Mouse (Mus musculus): ENCODE measurements at regions not wholly inside any gene's neighbourhood (a gene's known extent, or its start where the extent isn't known, plus 50 kb on each side); places are given as distances from the start of the nearest gene placed in this dataset.
A peak's percentile ranks its signal among the peaks of the same experiment; 100 is the strongest.

DNA sequence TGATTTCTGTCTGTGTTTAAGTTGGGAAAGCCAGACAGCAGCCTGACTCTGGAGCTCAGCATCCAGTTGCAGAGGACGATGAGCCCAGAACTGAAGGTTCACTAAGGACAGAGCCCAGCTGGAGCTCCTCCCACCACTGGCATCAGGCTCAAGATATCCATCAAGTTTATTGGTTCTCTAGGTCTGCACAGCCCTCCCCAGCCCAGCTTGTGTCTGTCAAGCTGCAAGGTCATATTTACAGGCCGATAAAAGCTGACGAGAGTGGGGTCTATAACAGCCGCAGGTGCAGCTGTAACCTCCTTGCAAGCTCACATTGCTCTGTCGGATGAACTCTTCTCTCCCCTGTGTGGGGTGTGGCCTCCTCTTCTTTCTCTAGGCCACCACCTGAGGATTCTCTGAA, 184.3 kb downstream of the Ajap1 start:
- 33% methylated on average over 5 of the region's 5 CpGs for WGBS
- Histone ChIP-seq H3K9ac (replicated peaks; ENCODE audit: low read depth, low read length) (no peak overlapping the region), H3K4me2 (replicated peaks; ENCODE audit: low read depth, low read length) (no peak overlapping the region), H3K27ac (ENCODE audit: low read length) (no peak overlapping the region), H3K27me3 (ENCODE audit: control insufficient read depth, insufficient read depth, low read length) (no peaks in the 10 kb centered on the region), H3K9me3 (ENCODE audit: control insufficient read depth, low read depth, low read length) (no peaks in the 10 kb centered on the region), H3K36me3 (ENCODE audit: control insufficient read depth, insufficient read depth, low read length) (no peaks in the 10 kb centered on the region), H3K4me3 (ENCODE audit: low read depth, low read length) (no peak overlapping the region), H3K4me1 (ENCODE audit: control insufficient read depth, insufficient read depth, low read length) (no peaks in the 10 kb centered on the region)
- ATAC-seq (ENCODE audit: insufficient number of reproducible peaks, insufficient read depth, low FRiP score, low read depth) = no peak

- H3K9me3 ChIP-seq (ENCODE audit: control insufficient read depth, low read depth, low read length) = no peaks in the 10 kb centered on the region
- no peak overlapping the region for H3K4me2 ChIP-seq (replicated peaks; ENCODE audit: low read depth, low read length)
- H3K36me3 ChIP-seq (ENCODE audit: control insufficient read depth, insufficient read depth, low read length) = no peaks in the 10 kb centered on the region
- H3K27me3 ChIP-seq (ENCODE audit: control insufficient read depth, insufficient read depth, low read length) = no peaks in the 10 kb centered on the region
- no peak overlapping the region for H3K27ac ChIP-seq (ENCODE audit: low read length)
- 25% methylated on average over 6 of the region's 6 CpGs for WGBS
- H3K9ac ChIP-seq (replicated peaks; ENCODE audit: low read depth, low read length) = no peak overlapping the region
- no peak overlapping the region for H3K4me3 ChIP-seq (ENCODE audit: low read depth, low read length)
- no peaks in the 10 kb centered on the region for H3K4me1 ChIP-seq (ENCODE audit: control insufficient read depth, insufficient read depth, low read length)
- no peak for ATAC-seq (ENCODE audit: insufficient number of reproducible peaks, insufficient read depth, low FRiP score, low read depth)
Measured at GRCm38 (mm10) chr4:153294828-153295227, 187.8 kb downstream of the Ajap1 start.

- H3K4me1 ChIP-seq (ENCODE audit: control insufficient read depth, insufficient read depth, low read length) = no peaks in the 10 kb centered on the region
- H3K4me3 ChIP-seq (ENCODE audit: low read depth, low read length) = no peak overlapping the region
- no peaks in the 10 kb centered on the region for H3K27me3 ChIP-seq (ENCODE audit: control insufficient read depth, insufficient read depth, low read length)
- H3K36me3 ChIP-seq (ENCODE audit: control insufficient read depth, insufficient read depth, low read length) = no peaks in the 10 kb centered on the region
- H3K4me2 ChIP-seq (replicated peaks; ENCODE audit: low read depth, low read length) = no peak overlapping the region
- H3K27ac ChIP-seq (ENCODE audit: low read length) = no peak overlapping the region
- no peaks in the 10 kb centered on the region for H3K9me3 ChIP-seq (ENCODE audit: control insufficient read depth, low read depth, low read length)
- H3K9ac ChIP-seq (replicated peaks; ENCODE audit: low read depth, low read length) = no peak overlapping the region
- peak; percentile 67; the same call in 1 of the 2 replicates for ATAC-seq (ENCODE audit: insufficient number of reproducible peaks, insufficient read depth, low FRiP score, low read depth)
- whole genome bisulfite sequencing = 47% methylated on average over 3 of the region's 3 CpGs
Measured at GRCm38 (mm10) chr4:153293137-153293536, 189.5 kb downstream of the Ajap1 start.

- no peak overlapping the region for H3K27ac ChIP-seq (ENCODE audit: low read length)
- no peaks in the 10 kb centered on the region for H3K9me3 ChIP-seq (ENCODE audit: control insufficient read depth, low read depth, low read length)
- no peak for ATAC-seq (ENCODE audit: insufficient number of reproducible peaks, insufficient read depth, low FRiP score, low read depth)
- H3K4me1 ChIP-seq (ENCODE audit: control insufficient read depth, insufficient read depth, low read length) = no peaks in the 10 kb centered on the region
- WGBS = 55% methylated on average over 8 of the region's 8 CpGs
- H3K4me3 ChIP-seq (ENCODE audit: low read depth, low read length) = no peak overlapping the region
- H3K27me3 ChIP-seq (ENCODE audit: control insufficient read depth, insufficient read depth, low read length) = no peaks in the 10 kb centered on the region
- H3K36me3 ChIP-seq (ENCODE audit: control insufficient read depth, insufficient read depth, low read length) = no peaks in the 10 kb centered on the region
- no peak overlapping the region for H3K4me2 ChIP-seq (replicated peaks; ENCODE audit: low read depth, low read length)
- H3K9ac ChIP-seq (replicated peaks; ENCODE audit: low read depth, low read length) = no peak overlapping the region
Measured at GRCm38 (mm10) chr4:153288362-153288761, 194.2 kb downstream of the Ajap1 start.

DNA sequence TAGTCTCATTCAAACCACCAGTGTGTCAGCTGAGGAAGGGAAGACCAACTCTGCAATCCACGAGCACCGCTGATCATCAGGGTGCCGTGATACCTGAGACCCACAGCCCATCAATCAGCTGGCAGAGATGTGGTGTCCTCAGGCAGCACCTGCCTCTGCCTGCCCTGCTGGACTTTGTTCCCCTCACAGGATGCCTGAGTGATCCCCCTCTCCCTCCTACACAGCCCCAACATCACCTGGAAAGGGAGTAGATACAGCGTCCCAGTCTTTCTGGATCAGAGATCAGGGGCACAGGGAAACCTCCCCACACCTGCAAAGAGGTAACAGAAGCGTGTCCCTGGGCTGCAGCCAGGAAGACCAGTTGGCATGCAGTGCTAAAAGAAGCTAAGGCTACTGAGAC, 198.4 kb downstream of the Ajap1 start:
- H3K4me1 ChIP-seq (ENCODE audit: control insufficient read depth, insufficient read depth, low read length) = no peaks in the 10 kb centered on the region
- no peak overlapping the region for H3K27ac ChIP-seq (ENCODE audit: low read length)
- no peaks in the 10 kb centered on the region for H3K27me3 ChIP-seq (ENCODE audit: control insufficient read depth, insufficient read depth, low read length)
- H3K9ac ChIP-seq (replicated peaks; ENCODE audit: low read depth, low read length) = no peak overlapping the region
- H3K36me3 ChIP-seq (ENCODE audit: control insufficient read depth, insufficient read depth, low read length) = no peaks in the 10 kb centered on the region
- 77% methylated on average over 5 of the region's 5 CpGs for WGBS
- no peak overlapping the region for H3K4me2 ChIP-seq (replicated peaks; ENCODE audit: low read depth, low read length)
- no peaks in the 10 kb centered on the region for H3K9me3 ChIP-seq (ENCODE audit: control insufficient read depth, low read depth, low read length)
- no peak for ATAC-seq (ENCODE audit: insufficient number of reproducible peaks, insufficient read depth, low FRiP score, low read depth)
- H3K4me3 ChIP-seq (ENCODE audit: low read depth, low read length) = no peak overlapping the region

- H3K9ac ChIP-seq (replicated peaks; ENCODE audit: low read depth, low read length) = no peak overlapping the region
- H3K4me2 ChIP-seq (replicated peaks; ENCODE audit: low read depth, low read length) = no peak overlapping the region
- no peaks in the 10 kb centered on the region for H3K36me3 ChIP-seq (ENCODE audit: control insufficient read depth, insufficient read depth, low read length)
- 57% methylated on average over 5 of the region's 5 CpGs for WGBS
- no peaks in the 10 kb centered on the region for H3K9me3 ChIP-seq (ENCODE audit: control insufficient read depth, low read depth, low read length)
- no peak for ATAC-seq (ENCODE audit: insufficient number of reproducible peaks, insufficient read depth, low FRiP score, low read depth)
- H3K27ac ChIP-seq (ENCODE audit: low read length) = no peak overlapping the region
- no peaks in the 10 kb centered on the region for H3K27me3 ChIP-seq (ENCODE audit: control insufficient read depth, insufficient read depth, low read length)
- H3K4me3 ChIP-seq (ENCODE audit: low read depth, low read length) = no peak overlapping the region
- H3K4me1 ChIP-seq (ENCODE audit: control insufficient read depth, insufficient read depth, low read length) = no peaks in the 10 kb centered on the region
Measured at GRCm38 (mm10) chr4:153276571-153276970, 206.0 kb downstream of the Ajap1 start.

DNA sequence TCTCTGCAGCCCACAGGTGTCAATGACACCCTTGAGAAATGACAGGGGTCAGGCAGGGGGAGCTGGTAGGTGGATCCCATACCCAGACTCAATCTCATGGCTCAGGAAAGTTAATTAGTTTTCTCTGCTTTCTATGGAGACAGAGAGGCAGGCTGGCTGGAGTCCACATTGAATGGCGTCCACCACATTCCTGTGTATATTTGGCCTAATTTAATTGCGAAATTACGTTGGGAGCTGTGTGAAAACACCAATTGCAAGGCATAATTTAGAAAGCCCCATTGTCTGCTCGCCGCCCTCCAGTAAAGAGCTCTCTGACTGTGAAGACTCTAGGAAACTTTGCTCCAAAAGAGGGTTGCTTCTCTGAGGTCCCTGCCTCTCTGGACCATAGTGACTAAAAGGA, 211.2 kb downstream of the Ajap1 start:
- ATAC-seq (ENCODE audit: insufficient number of reproducible peaks, insufficient read depth, low FRiP score, low read depth) = no peak
- no peaks in the 10 kb centered on the region for H3K36me3 ChIP-seq (ENCODE audit: control insufficient read depth, insufficient read depth, low read length)
- no peaks in the 10 kb centered on the region for H3K27me3 ChIP-seq (ENCODE audit: control insufficient read depth, insufficient read depth, low read length)
- no peaks in the 10 kb centered on the region for H3K9me3 ChIP-seq (ENCODE audit: control insufficient read depth, low read depth, low read length)
- H3K4me2 ChIP-seq (replicated peaks; ENCODE audit: low read depth, low read length) = no peak overlapping the region
- H3K27ac ChIP-seq (ENCODE audit: low read length) = no peak overlapping the region
- H3K4me1 ChIP-seq (ENCODE audit: control insufficient read depth, insufficient read depth, low read length) = no peaks in the 10 kb centered on the region
- no peak overlapping the region for H3K9ac ChIP-seq (replicated peaks; ENCODE audit: low read depth, low read length)
- 64% methylated on average over 5 of the region's 5 CpGs for WGBS
- no peak overlapping the region for H3K4me3 ChIP-seq (ENCODE audit: low read depth, low read length)

DNA sequence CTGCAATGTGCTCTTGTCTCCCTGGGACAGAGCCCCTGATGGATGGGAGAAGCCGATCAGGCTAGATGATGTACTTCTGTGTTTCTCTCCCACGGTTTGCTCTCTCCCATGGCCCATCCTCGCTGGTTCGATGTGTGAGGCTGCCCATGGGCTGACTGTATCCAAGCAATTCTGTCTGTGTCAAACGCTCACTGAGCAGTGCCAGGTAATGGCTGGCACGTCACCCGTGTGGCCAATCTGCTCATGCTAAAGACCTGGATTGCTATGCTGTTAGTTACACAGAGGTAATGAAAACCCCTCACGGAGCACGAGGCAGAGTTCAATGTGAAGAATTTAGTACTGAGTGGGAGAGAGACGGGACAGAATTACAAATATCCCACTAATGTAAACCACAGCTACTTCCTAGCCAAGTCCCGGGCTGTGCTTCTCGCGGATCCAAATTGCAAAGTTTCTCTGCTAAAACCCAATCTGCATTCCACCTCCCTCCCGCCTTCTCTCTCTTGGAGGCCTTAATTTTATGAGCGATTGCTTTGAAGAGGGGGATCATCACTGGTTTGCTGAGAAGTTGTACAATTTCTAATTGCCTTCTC, 219.3 kb downstream of the Ajap1 start:
- peak overlapping the region; percentile 27; the same call in 1 of the 2 replicates for H3K27ac ChIP-seq (ENCODE audit: low read length)
- no peak overlapping the region for H3K4me3 ChIP-seq (ENCODE audit: low read depth, low read length)
- H3K36me3 ChIP-seq (ENCODE audit: control insufficient read depth, insufficient read depth, low read length) = no peaks in the 10 kb centered on the region
- H3K4me2 ChIP-seq (replicated peaks; ENCODE audit: low read depth, low read length) = no peak overlapping the region
- H3K9ac ChIP-seq (replicated peaks; ENCODE audit: low read depth, low read length) = no peak overlapping the region
- 49% methylated on average over 15 of the region's 15 CpGs for WGBS
- H3K9me3 ChIP-seq (ENCODE audit: control insufficient read depth, low read depth, low read length) = no peaks in the 10 kb centered on the region
- no peak for ATAC-seq (ENCODE audit: insufficient number of reproducible peaks, insufficient read depth, low FRiP score, low read depth)
- no peaks in the 10 kb centered on the region for H3K4me1 ChIP-seq (ENCODE audit: control insufficient read depth, insufficient read depth, low read length)
- H3K27me3 ChIP-seq (ENCODE audit: control insufficient read depth, insufficient read depth, low read length) = no peaks in the 10 kb centered on the region

DNA sequence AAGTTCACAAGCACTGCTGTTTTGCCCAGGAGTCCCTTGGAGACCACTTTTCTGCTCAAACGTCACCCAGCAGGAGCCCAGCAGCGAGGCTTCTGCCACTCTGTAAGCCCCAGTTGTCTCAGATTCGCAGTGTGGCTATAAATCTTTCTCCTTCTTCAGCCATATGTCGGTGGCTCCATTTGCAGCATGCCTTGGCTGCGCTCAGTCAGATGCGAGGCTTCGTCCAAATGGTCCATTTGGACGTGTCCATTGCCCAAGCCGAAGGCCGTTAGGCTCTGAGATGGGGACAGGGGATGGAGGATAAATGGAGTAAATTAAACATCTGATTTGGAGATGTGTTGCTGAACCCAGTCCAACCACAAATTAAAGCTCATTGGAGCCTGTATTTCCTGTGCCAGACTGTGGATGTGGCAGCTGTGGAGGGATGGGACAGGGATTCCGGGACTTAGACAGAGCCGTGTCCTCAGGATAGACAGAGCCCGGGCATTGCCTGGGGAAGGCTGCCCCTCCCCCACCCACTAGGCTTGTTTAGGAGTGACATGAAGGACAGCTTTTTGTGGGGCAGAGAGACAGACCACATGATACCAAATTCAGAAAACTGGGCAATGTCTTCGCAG, 221.6 kb downstream of the Ajap1 start:
- no peak for ATAC-seq (ENCODE audit: insufficient number of reproducible peaks, insufficient read depth, low FRiP score, low read depth)
- no peak overlapping the region for H3K27ac ChIP-seq (ENCODE audit: low read length)
- no peak overlapping the region for H3K4me3 ChIP-seq (ENCODE audit: low read depth, low read length)
- H3K9ac ChIP-seq (replicated peaks; ENCODE audit: low read depth, low read length) = no peak overlapping the region
- no peaks in the 10 kb centered on the region for H3K9me3 ChIP-seq (ENCODE audit: control insufficient read depth, low read depth, low read length)
- WGBS = 58% methylated on average over 14 of the region's 14 CpGs
- H3K4me1 ChIP-seq (ENCODE audit: control insufficient read depth, insufficient read depth, low read length) = no peaks in the 10 kb centered on the region
- no peaks in the 10 kb centered on the region for H3K27me3 ChIP-seq (ENCODE audit: control insufficient read depth, insufficient read depth, low read length)
- no peak overlapping the region for H3K4me2 ChIP-seq (replicated peaks; ENCODE audit: low read depth, low read length)
- H3K36me3 ChIP-seq (ENCODE audit: control insufficient read depth, insufficient read depth, low read length) = no peaks in the 10 kb centered on the region
